Mouse (Mus musculus) midbrain, embryonic 14.5 days (tissue): ENCODE results near the gene Agbl3. TPM values are rescaled to one million over a fixed set of nuclear protein-coding genes. Genes with fewer than 3 reads are reported as not detected.

Experiments used
- ATAC-seq: fragments of 200-750 bp; cut with Nextera tagmentation; 2 replicates; pipeline ENCODE4 v1.8.0; 2017; ENCODE audit warnings: moderate number of reproducible peaks, moderate library complexity; ENCODE audit not compliant: low FRiP score, low TSS enrichment
- DNase-seq: peaks from one replicate; pipeline ENCODE4 v3.0.0-alpha.2; 2015
- H3K27ac ChIP-seq: fragments of 300-500 bp; sonication (generic); replicated peaks from 2 replicates; pipeline ENCODE4 v1.5.1; 2014; ENCODE audit warnings: mild to moderate bottlenecking, low read depth, low read length, moderate library complexity
- H3K27me3 ChIP-seq: fragments of 300-500 bp; sonication (generic); 2 replicates; pipeline ENCODE4 v1.6.1; 2014; ENCODE audit warnings: low read length, control low read depth, mixed read lengths; ENCODE audit not compliant: control insufficient read depth, insufficient read depth
- H3K36me3 ChIP-seq: fragments of 300-500 bp; sonication (generic); 2 replicates; pipeline ENCODE4 v1.6.1; 2014; ENCODE audit warnings: low read length, control low read depth; ENCODE audit not compliant: control insufficient read depth, insufficient read depth
- H3K4me1 ChIP-seq: fragments of 300-500 bp; sonication (generic); 2 replicates; pipeline ENCODE4 v1.6.1; 2014; ENCODE audit warnings: mild to moderate bottlenecking, antibody characterized with exemption, low read length, control low read depth; ENCODE audit not compliant: control insufficient read depth, insufficient read depth
- H3K4me2 ChIP-seq: fragments of 300-500 bp; sonication (generic); 2 replicates; pipeline ENCODE4 v1.6.1; 2014; ENCODE audit warnings: mild to moderate bottlenecking, low read length, moderate library complexity
- H3K4me3 ChIP-seq: fragments of 300-500 bp; sonication (generic); replicated peaks from 2 replicates; pipeline ENCODE4 v1.5.1; 2014; ENCODE audit warnings: low read depth, low read length
- H3K9ac ChIP-seq: fragments of 300-500 bp; sonication (generic); replicated peaks from 2 replicates; pipeline ENCODE4 v1.6.1; 2014; ENCODE audit warnings: mild to moderate bottlenecking, low read length, moderate library complexity
- H3K9me3 ChIP-seq: fragments of 300-500 bp; sonication (generic); 2 replicates; pipeline ENCODE4 v1.6.1; 2016; ENCODE audit warnings: low read length, control low read depth, mixed read lengths; ENCODE audit not compliant: control insufficient read depth
- WGBS: fragments of 180-500 bp; shearing (Covaris S2); extraction: QIAGEN DNeasy Blood & Tissue Kit; methylation state at CpG from one replicate; pipeline ENCODE4 v1.1.7; 2014; 5-methylcytosine and 5-hydroxymethylcytosine counted together
- polyA plus RNA-seq: library from polyadenylated mRNA; unstranded; fragments of >200 nt; fragmentation: Nextera tagmentation; extraction: Ambion mirVana; gene quantifications from 2 replicates; pipeline ENCODE4 v1.2.1, GENCODE M21; 2014

Gene Agbl3
- polyA plus RNA-seq, 1 experiment from 2014 or later, result 14.7 TPM

GRCm38 (mm10) chr6:34867301-34867994, 87.2 kb downstream of the Agbl3 start:
- Histone ChIP-seq H3K27me3 (no peaks in the 10 kb centered on the region), H3K27ac (no peak overlapping the region), H3K4me2 (no peak overlapping the region), H3K9ac (no peak overlapping the region), H3K36me3 (no peaks in the 10 kb centered on the region), H3K9me3 (no peaks in the 10 kb centered on the region), H3K4me3 (no peak overlapping the region), H3K4me1 (no peaks in the 10 kb centered on the region)
- WGBS, result 77% methylated on average over 16 of the region's 16 CpGs
- no peak for ATAC-seq
- no peak for DNase-seq

DNA sequence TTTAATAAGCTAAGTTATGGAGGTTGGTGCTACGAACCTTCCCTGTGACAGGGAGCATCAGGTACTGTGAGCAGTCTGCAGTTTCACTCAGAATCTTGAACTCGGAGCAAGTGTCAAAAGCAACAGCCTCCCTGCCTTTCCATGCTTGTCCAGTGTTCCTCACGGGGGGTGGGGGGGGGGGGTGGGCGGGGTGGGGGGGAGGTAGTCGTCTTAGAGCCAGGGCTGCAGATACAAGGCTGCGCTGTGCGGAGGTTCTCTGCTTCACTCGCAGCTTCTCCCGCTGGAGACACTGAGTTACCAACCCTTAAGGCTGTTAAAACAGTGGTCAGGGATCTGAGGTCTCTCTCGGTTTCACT, 87.7 kb downstream of the Agbl3 start:
- H3K4me3 ChIP-seq, result no peak overlapping the region
- no peaks in the 10 kb centered on the region for H3K36me3 ChIP-seq
- ATAC-seq (no peak), DNase-seq (no peak)
- H3K4me1 ChIP-seq, result no peaks in the 10 kb centered on the region
- H3K27me3 ChIP-seq, result no peaks in the 10 kb centered on the region
- H3K4me2 ChIP-seq, result no peak overlapping the region
- 79% methylated on average over 10 of the region's 10 CpGs for WGBS
- no peak overlapping the region for H3K27ac ChIP-seq
- H3K9ac ChIP-seq, result no peak overlapping the region
- no peaks in the 10 kb centered on the region for H3K9me3 ChIP-seq

DNA sequence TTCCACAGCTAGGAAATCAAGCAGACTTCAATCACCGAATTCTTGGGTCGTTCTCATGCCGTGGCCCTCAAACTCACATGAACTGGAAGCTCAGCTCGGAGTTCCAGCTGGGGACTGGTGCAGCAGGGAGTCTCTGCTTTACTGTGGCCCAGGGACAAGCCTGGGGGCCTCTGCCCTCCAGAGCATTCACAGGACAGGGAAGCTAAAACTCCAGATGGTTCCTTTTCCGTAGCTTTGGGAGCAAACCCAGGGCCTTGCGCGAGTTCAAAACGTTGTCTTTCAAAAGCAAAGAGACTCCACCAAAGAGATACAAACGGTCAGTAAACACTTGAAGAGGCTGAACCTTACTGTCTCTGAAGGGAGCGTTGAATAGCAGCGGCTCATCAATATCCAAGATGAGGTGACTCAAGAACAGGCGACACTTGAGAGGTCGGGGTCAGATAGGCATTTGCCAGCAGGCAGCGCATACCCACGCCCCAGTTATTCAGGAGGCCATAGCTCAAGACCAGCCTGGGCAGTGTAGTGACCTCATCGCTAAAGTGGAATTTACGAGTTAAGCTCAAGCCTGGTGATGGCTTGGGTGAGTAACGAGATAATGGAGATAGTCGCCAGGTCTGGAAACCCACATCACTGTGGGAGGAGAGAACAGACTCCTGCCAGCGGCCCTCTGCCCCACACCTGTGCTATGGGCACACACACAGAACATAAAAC, 88.4 kb downstream of the Agbl3 start:
- 88% methylated on average over 20 of the region's 20 CpGs for WGBS
- no peak overlapping the region for H3K9ac ChIP-seq

GRCm38 (mm10) chr6:34869225-34869915, 89.1 kb downstream of the Agbl3 start:
- Histone ChIP-seq H3K27ac (no peak overlapping the region), H3K4me1 (no peaks in the 10 kb centered on the region), H3K9me3 (no peaks in the 10 kb centered on the region), H3K9ac (no peak overlapping the region), H3K4me3 (no peak overlapping the region), H3K27me3 (no peaks in the 10 kb centered on the region), H3K4me2 (no peak overlapping the region), H3K36me3 (no peaks in the 10 kb centered on the region)
- ATAC-seq (no peak), DNase-seq (no peak)
- WGBS, result 88% methylated on average over 13 of the region's 13 CpGs

More for the DNA sequence above, 88.4 kb downstream of the Agbl3 start:
- H3K4me3 ChIP-seq, result no peak overlapping the region
- no peaks in the 10 kb centered on the region for H3K9me3 ChIP-seq
- no peak overlapping the region for H3K27ac ChIP-seq
- H3K27me3 ChIP-seq, result no peaks in the 10 kb centered on the region
- H3K4me2 ChIP-seq, result no peak overlapping the region
- H3K4me1 ChIP-seq, result no peaks in the 10 kb centered on the region
- DNase-seq (no peak), ATAC-seq (no peak)
- H3K36me3 ChIP-seq, result no peaks in the 10 kb centered on the region

DNA sequence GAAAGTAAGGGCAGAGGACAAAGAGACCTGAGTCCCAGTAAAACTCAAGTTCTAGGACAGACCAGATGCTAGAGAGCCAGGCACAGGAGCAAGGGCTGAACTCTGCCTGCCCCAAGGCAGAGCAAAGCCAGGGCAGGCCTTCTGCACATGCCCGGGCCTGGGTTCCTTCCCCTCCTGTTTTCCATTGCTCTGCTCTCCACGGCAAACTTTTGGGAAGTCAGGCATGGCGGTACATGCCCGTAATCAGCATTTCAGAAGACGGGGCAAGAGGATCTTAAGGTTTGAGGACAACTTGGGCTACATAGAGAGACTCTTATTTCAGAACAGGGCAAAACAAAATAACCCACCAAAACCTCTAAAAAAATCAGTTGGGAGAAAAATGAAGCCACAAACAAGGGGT, 89.9 kb downstream of the Agbl3 start:
- DNase-seq (no peak), ATAC-seq (no peak)
- Histone ChIP-seq H3K4me3 (no peak overlapping the region), H3K9ac (no peak overlapping the region), H3K27ac (no peak overlapping the region), H3K4me2 (no peak overlapping the region), H3K4me1 (no peaks in the 10 kb centered on the region), H3K9me3 (no peaks in the 10 kb centered on the region), H3K36me3 (no peaks in the 10 kb centered on the region), H3K27me3 (no peaks in the 10 kb centered on the region)
- WGBS, result 88% methylated on average over 5 of the region's 5 CpGs

DNA sequence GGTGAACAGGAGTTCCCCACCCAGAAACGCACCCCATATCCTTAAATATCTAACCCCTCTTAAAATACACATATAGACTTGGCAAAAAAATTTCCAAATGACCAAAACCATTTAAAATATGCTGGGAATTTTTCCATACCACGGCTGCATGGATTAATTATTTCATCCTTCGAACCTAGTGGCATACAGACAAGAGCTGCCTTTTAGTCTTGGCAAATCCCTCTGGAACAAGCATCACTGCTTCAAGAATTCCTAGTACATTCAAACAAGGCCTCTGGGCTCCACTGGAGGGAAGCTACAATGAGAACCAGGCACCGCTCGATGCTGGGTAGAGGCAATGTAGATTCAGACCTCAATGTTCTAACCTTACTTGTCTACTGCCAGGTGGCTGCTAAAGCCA, 90.5 kb downstream of the Agbl3 start:
- no peaks in the 10 kb centered on the region for H3K4me1 ChIP-seq
- H3K9me3 ChIP-seq, result no peaks in the 10 kb centered on the region
- no peak for DNase-seq
- ATAC-seq, result no peak
- WGBS, result 79% methylated on average over 5 of the region's 5 CpGs
- H3K4me2 ChIP-seq, result no peak overlapping the region
- H3K36me3 ChIP-seq, result no peaks in the 10 kb centered on the region
- H3K4me3 ChIP-seq, result no peak overlapping the region
- H3K27ac ChIP-seq, result no peak overlapping the region
- H3K9ac ChIP-seq, result no peak overlapping the region
- H3K27me3 ChIP-seq, result no peaks in the 10 kb centered on the region

- Histone ChIP-seq H3K4me2 (no peak overlapping the region), H3K36me3 (no peaks in the 10 kb centered on the region), H3K4me1 (peaks cover 7% of the 10 kb centered on the region), H3K9ac (no peak overlapping the region), H3K27ac (no peak overlapping the region), H3K27me3 (no peaks in the 10 kb centered on the region), H3K9me3 (no peaks in the 10 kb centered on the region), H3K4me3 (no peak overlapping the region)
- 89% methylated on average over 7 of the region's 7 CpGs for WGBS
- no peak for DNase-seq
- ATAC-seq, result no peak
Measured at GRCm38 (mm10) chr6:34871929-34872328, 91.7 kb downstream of the Agbl3 start.

- 92% methylated on average over 10 of the region's 10 CpGs for WGBS
- no peaks in the 10 kb centered on the region for H3K9me3 ChIP-seq
- H3K4me2 ChIP-seq, result no peak overlapping the region
- no peaks in the 10 kb centered on the region for H3K36me3 ChIP-seq
- no peak for ATAC-seq
- no peak overlapping the region for H3K9ac ChIP-seq
- H3K4me1 ChIP-seq, result peaks cover 12% of the 10 kb centered on the region
- no peaks in the 10 kb centered on the region for H3K27me3 ChIP-seq
- no peak overlapping the region for H3K4me3 ChIP-seq
- H3K27ac ChIP-seq, result no peak overlapping the region
- no peak for DNase-seq
Measured at GRCm38 (mm10) chr6:34872871-34873270, 92.6 kb downstream of the Agbl3 start.
